Mouse (Mus musculus) cerebellum, adult 2 months (tissue): ENCODE measurements at regions not wholly inside any gene's neighbourhood (a gene's known extent, or its start where the extent isn't known, plus 50 kb on each side); places are given as distances from the start of the nearest gene placed in this dataset.

Experiments
- CTCF ChIP-seq: fragments of 200-500 bp; IDR thresholded peaks from 2 replicates; pipeline ENCODE4 v1.5.1; 2011; ENCODE audit warnings: low read depth, mild to moderate bottlenecking, control low read depth, low read length, moderate library complexity, borderline replicate concordance; ENCODE audit not compliant: insufficient read depth
- POLR2A ChIP-seq: fragments of 200-500 bp; IDR thresholded peaks from 2 replicates; pipeline ENCODE4 v1.6.1; 2011; ENCODE audit warnings: low read length, control low read depth, borderline replicate concordance; ENCODE audit not compliant: insufficient read depth

DNA sequence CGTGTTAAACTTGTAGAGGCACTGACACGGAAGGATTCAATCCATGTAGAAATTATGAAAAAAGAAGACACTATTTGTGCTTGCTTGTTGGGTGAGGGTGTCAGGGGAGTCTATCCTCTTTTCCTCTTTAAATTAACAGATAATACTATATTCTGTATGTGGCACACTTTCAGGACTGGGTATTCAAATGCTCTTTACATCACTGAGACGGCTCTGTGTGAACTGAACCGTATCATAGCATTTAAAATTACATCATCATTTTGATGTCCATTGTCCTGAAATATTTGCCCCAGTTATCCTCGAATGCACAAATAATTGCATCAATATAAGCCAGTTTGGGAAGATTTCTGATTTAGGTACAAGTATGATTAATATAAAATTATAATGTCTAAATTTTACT, 478.2 kb downstream of the Ptprc start:
- no peak for TF ChIP-seq CTCF
- TF ChIP-seq POLR2A, result no peak
